20 mouse cellular contexts compared by ENCODE assay signal in the genomic region with DNA sequence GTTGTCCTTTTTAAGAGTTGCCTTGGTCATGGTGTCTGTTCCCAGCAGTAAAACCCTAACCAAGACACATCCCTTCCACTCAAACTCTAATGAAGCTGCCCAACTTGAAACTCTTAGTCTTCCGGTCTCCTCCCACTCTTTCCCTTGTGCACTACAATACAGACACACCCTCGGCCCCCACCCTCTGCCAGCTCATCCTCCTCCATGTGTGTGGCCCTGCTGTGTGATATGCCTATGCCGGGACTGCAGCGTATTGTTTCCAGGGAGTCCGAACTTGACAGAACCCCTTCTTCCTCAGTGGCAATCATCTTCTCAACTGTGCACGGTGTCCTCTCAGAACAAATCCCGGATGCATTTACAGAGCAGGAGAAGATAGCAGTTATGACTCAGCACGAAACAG. TPM values are rescaled to one million over a fixed set of nuclear protein-coding genes. Genes with fewer than 3 reads are reported as not detected.
"Had no signal": no experiment of that assay in that cellular context is flagged by ENCODE, and none has a peak within 500 bp of the region (broad histone marks: within the 10 kb centered on the region; RNA-seq: fewer than 3 reads in every experiment).

No protein-coding gene starts in this region.

- H3K4me1 ChIP-seq: limb, embryonic 13.5 days; liver, embryonic 15.5 days; midbrain, embryonic 10.5 days; neural tube, embryonic 12.5 days had no signal

- H3K4me2 ChIP-seq: limb, embryonic 13.5 days; liver, embryonic 15.5 days; lung, embryonic 14.5 days; neural tube, embryonic 12.5 days had no signal

- H3K27me3 ChIP-seq: limb, embryonic 13.5 days; liver, embryonic 15.5 days; neural tube, embryonic 12.5 days had no signal

- H3K27ac ChIP-seq: layer of hippocampus, adult 2 months; limb, embryonic 13.5 days; liver, embryonic 15.5 days; midbrain, embryonic 10.5 days; neural tube, embryonic 12.5 days had no signal

- H3K9me3 ChIP-seq: limb, embryonic 13.5 days; liver, embryonic 15.5 days; midbrain, embryonic 10.5 days; neural tube, embryonic 12.5 days had no signal

- H3K36me3 ChIP-seq: limb, embryonic 13.5 days; liver, embryonic 15.5 days; midbrain, embryonic 10.5 days; neural tube, embryonic 12.5 days had no signal

- H3K4me3 ChIP-seq: layer of hippocampus, adult 2 months; limb, embryonic 13.5 days; liver, embryonic 15.5 days; midbrain, embryonic 10.5 days; myocyte; neural tube, embryonic 12.5 days had no signal

- DNase-seq: kidney, postnatal 10 days; kidney, postnatal 4 days; lung, embryonic 14.5 days; lung, postnatal 10 days; lung, postnatal 4 days; midbrain, embryonic 14.5 days; right cerebral cortex, adult 18-20 months; right cerebral cortex, postnatal 25 days; thymus, adult 18-20 months; thymus, postnatal 14 days had no signal

- H3K9ac ChIP-seq: limb, embryonic 13.5 days; liver, embryonic 15.5 days; lung, embryonic 14.5 days; neural tube, embryonic 12.5 days had no signal

RNA-seq across cellular contexts. Expression of gene 1700086D15Rik, which starts 59.7 kb away (rescaled TPM):
- polyA plus RNA-seq: kidney, embryonic 14.5 days; liver, adult 2 months; liver, embryonic 15.5 days; myocyte; neural tube, embryonic 12.5 days; small intestine, adult 2 months; urinary bladder, adult 2 months had no signal
